Mouse (Mus musculus) telencephalon, adult 2 months (tissue): ENCODE measurements at regions not wholly inside any gene's neighbourhood (a gene's known extent, or its start where the extent isn't known, plus 50 kb on each side); places are given as distances from the start of the nearest gene placed in this dataset.
A peak's percentile ranks its signal among the peaks of the same experiment; 100 is the strongest.

Experiments used
- DNase-seq: peaks from one replicate; pipeline ENCODE4 v3.0.0-alpha.2; 2011; ENCODE audit warnings: low read depth, low spot score

- no peak for DNase-seq
Measured at GRCm38 (mm10) chr2:132472126-132472525, 86.9 kb upstream of the Prokr2 start.

- DNase-seq, result no peak
Measured at GRCm38 (mm10) chr2:132468957-132469642, 83.9 kb upstream of the Prokr2 start.

- no peak for DNase-seq
Measured at GRCm38 (mm10) chr2:132455029-132455428, 69.8 kb upstream of the Prokr2 start.

GRCm38 (mm10) chr2:132449347-132449746, 64.1 kb upstream of the Prokr2 start:
- peak; percentile 26 for DNase-seq

- no peak for DNase-seq
Measured at GRCm38 (mm10) chr2:132447826-132448225, 62.6 kb upstream of the Prokr2 start.

GRCm38 (mm10) chr2:132446019-132446418, 60.8 kb upstream of the Prokr2 start:
- no peak for DNase-seq

GRCm38 (mm10) chr2:132444442-132445161, 59.4 kb upstream of the Prokr2 start:
- DNase-seq, result no peak
